In the genomic region with DNA sequence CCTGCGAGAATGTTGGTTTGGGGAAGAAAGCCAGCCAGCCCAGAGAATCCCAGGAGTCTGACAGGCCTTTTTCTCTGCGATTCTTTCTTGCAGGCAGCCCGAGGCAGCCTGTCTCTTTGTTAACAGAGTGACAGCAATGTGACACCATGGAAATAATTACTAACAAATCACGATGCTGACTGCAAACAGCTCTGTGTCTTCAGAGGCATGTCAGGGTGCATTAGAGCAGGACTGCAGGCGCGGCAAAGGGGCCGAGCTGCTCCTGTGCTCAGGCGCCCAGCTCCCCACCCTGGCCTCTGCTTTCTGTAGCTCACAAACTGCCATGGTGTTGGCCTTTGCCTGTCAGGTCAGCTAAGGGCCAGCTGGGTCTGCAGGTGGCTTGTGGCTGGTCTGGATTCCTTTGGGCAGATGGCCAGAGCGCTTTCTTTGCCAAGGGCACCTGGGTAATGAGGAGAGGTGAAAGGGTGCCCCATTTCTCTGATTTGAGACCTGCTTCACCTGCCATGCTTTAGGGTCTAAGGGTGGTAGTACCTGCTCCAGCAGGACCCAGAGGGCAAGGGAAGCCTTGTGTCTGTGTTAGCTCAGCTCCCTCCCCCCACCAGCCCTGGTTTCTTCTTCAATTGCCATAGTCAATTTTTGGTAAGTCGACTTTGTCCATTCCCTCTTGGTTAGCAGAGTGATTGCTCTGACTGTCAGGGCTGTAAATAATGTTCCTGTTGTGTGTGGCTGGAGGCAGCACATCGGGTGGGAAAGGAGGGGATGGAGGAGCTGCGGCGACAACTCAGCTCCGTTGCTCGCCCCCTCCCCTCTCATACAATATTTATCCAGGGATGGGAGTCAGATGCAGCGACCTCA, we compare ENCODE assay signal across 10 mouse cellular contexts. TPM values are rescaled to one million over a fixed set of nuclear protein-coding genes. Genes with fewer than 3 reads are reported as not detected.
DNase-seq lines count a peak whose midpoint lies in the region; ATAC-seq lines count a peak whose summit lies in the region.
"Had no signal": no experiment of that assay in that cellular context is flagged by ENCODE, and none has a peak within 500 bp of the region (broad histone marks: within the 10 kb centered on the region; RNA-seq: fewer than 3 reads in every experiment).

No protein-coding gene starts in this region.

- DNase-seq in heart, postnatal 25 days (ENCODE audit: low spot score) = no peak
- peak; percentile 51 for DNase-seq in cerebellum, adult 9-10 months
- peak; percentile 50 for DNase-seq in hindbrain, embryonic 10.5 days (ENCODE audit: low spot score)
- no peak for DNase-seq in lung, postnatal 14 days
- no peak for DNase-seq in gastrocnemius, adult 8-10 months (ENCODE audit: low spot score in 2 of 2)
- DNase-seq in heart, postnatal 4 days = no peak
- DNase-seq: lung, embryonic 14.5 days; thymus, postnatal 36 days had no signal

- no peak overlapping the region for H3K4me2 ChIP-seq in heart, embryonic 12.5 days
- no peak overlapping the region for H3K4me2 ChIP-seq in midbrain, embryonic 12.5 days (replicated peaks)
- H3K4me2 ChIP-seq: lung, embryonic 14.5 days had no signal

- WGBS in heart, embryonic 12.5 days = 57% methylated on average over 16 of the region's 16 CpGs
- 15% methylated on average over 16 of the region's 16 CpGs for WGBS in hindbrain, embryonic 10.5 days
- WGBS in midbrain, embryonic 12.5 days = 35% methylated on average over 16 of the region's 16 CpGs

- no peaks in the 10 kb centered on the region for H3K27me3 ChIP-seq in heart, embryonic 12.5 days (replicated peaks)
- H3K27me3 ChIP-seq in hindbrain, embryonic 10.5 days (ENCODE audit: insufficient read depth, poor library complexity, severe bottlenecking) = peaks cover 34% of the 10 kb centered on the region
- no peaks in the 10 kb centered on the region for H3K27me3 ChIP-seq in midbrain, embryonic 12.5 days

- peaks cover 68% of the 10 kb centered on the region for H3K4me1 ChIP-seq in heart, embryonic 12.5 days (replicated peaks)
- peaks cover 71% of the 10 kb centered on the region for H3K4me1 ChIP-seq in hindbrain, embryonic 10.5 days (replicated peaks)
- peaks cover 42% of the 10 kb centered on the region for H3K4me1 ChIP-seq in midbrain, embryonic 12.5 days

- intact Hi-C loops in heart, postnatal 25 days (cut with DNase I) = no loop called here

- no peaks in the 10 kb centered on the region for H3K9me3 ChIP-seq in heart, embryonic 12.5 days (replicated peaks)
- H3K9me3 ChIP-seq in hindbrain, embryonic 10.5 days = no peaks in the 10 kb centered on the region
- no peaks in the 10 kb centered on the region for H3K9me3 ChIP-seq in midbrain, embryonic 12.5 days

- peaks cover 20% of the 10 kb centered on the region for H3K36me3 ChIP-seq in heart, embryonic 12.5 days
- H3K36me3 ChIP-seq in hindbrain, embryonic 10.5 days = peaks cover 32% of the 10 kb centered on the region
- peaks cover 24% of the 10 kb centered on the region; the same call in 1 of the 2 replicates for H3K36me3 ChIP-seq in midbrain, embryonic 12.5 days

- no peak overlapping the region for H3K4me3 ChIP-seq in heart, embryonic 12.5 days
- H3K4me3 ChIP-seq in hindbrain, embryonic 10.5 days = no peak overlapping the region; the same call in 1 of the 2 replicates
- H3K4me3 ChIP-seq in midbrain, embryonic 12.5 days = no peak overlapping the region

- H3K9ac ChIP-seq in heart, embryonic 12.5 days = peak overlapping the region; percentile 47; the same call in 1 of the 2 replicates
- no peak overlapping the region for H3K9ac ChIP-seq in midbrain, embryonic 12.5 days (replicated peaks)
- H3K9ac ChIP-seq: lung, embryonic 14.5 days had no signal

- no peak overlapping the region for H3K27ac ChIP-seq in heart, embryonic 12.5 days (ENCODE audit: poor library complexity, severe bottlenecking)
- H3K27ac ChIP-seq in hindbrain, embryonic 10.5 days = peak overlapping the region; percentile 83
- peak overlapping the region; percentile 79 for H3K27ac ChIP-seq in midbrain, embryonic 12.5 days (replicated peaks)

- no peak for ATAC-seq in heart, embryonic 12.5 days (ENCODE audit: insufficient number of reproducible peaks, low FRiP score)
- peak; percentile 50 for ATAC-seq in midbrain, embryonic 12.5 days (ENCODE audit: low FRiP score, low read depth)

RNA-seq across cellular contexts. Expression of gene Eri3, which starts 55.2 kb away (rescaled TPM):
- 116 and 119 TPM in 2 replicates for polyA plus RNA-seq in heart, embryonic 12.5 days (2016; fragmentation: Nextera tagmentation; extraction: Ambion mirVana)
- total RNA-seq in heart, postnatal 25 days (2021) = 10 to 100 TPM; 67.7 to 88.3 TPM
- polyA plus RNA-seq in hindbrain, embryonic 10.5 days (2016; fragmentation: Nextera tagmentation; extraction: Ambion mirVana) = 112 and 142 TPM in 2 replicates
- 148 and 165 TPM in 2 replicates for polyA plus RNA-seq in midbrain, embryonic 12.5 days (2016; fragmentation: Nextera tagmentation; extraction: Ambion mirVana)
- total RNA-seq in gastrocnemius, adult 8-10 months (2022) = 100 to 1,000 TPM; 104 to 131 (median 119) TPM
- total RNA-seq in heart, postnatal 4 days (2021) = 10 to 100 TPM; 81.4 to 92.0 TPM

Comparison
In these comparisons a context has a peak if more than half of its experiments do, and no peak if none do; other contexts are left out.
1. DNase-seq: peak in cerebellum, adult 9-10 months (single experiment) and hindbrain, embryonic 10.5 days (single experiment); none in heart, postnatal 25 days (single experiment), lung, postnatal 14 days (single experiment), gastrocnemius, adult 8-10 months (0 of 2) and heart, postnatal 4 days (single experiment).